Mouse (Mus musculus) Patski (cell line): ENCODE results near the gene Arl5c. TPM values are rescaled to one million over a fixed set of nuclear protein-coding genes. Genes with fewer than 3 reads are reported as not detected.
A peak's percentile ranks its signal among the peaks of the same experiment; 100 is the strongest.

ENCODE experiments used
- ATAC-seq: fragments of 100-300 bp; one replicate; pipeline ENCODE4 v1.8.0; 2021
- CTCF ChIA-PET: fragments of 350-600 bp; sonication (Branson Sonifier 250); formaldehyde crosslinking; loops from one replicate; lab custom pipeline; 2022; ENCODE audit warnings: inconsistent platforms; lab: Charles Lee
- POLR2A ChIA-PET: fragments of 350-600 bp; sonication (Branson Sonifier 250); formaldehyde crosslinking; loops from one replicate; lab custom pipeline; 2022; ENCODE audit warnings: antibody characterized with exemption, inconsistent platforms; lab: Charles Lee
- DNase-seq: peaks from one replicate; pipeline ENCODE4 v3.0.0-alpha.2; 2011; ENCODE audit warnings: low read depth, low spot score
- H3K27me3 ChIP-seq: fragments of 371-371 bp; one replicate; pipeline ENCODE4 v1.5.1; 2021
- CTCF ChIP-seq: fragments of 100-300 bp; IDR thresholded peaks from one replicate; pipeline ENCODE4 v1.5.1; 2021
- in situ Hi-C: fragments of 300-500 bp; cut with MboI; formaldehyde crosslinking; loops from 3 replicates; pipeline ENCODE4 v1.11.1; 2018; ENCODE audit warnings: low pct_unique_long_range_greater_than_20kb, mixed read lengths
- polyA plus RNA-seq: library from polyadenylated mRNA; unstranded; gene quantifications from one replicate; pipeline ENCODE4 v1.2.3, GENCODE M21; 2021

Gene Arl5c
- 2.0 TPM for polyA plus RNA-seq

GRCm38 (mm10) chr11:97995564-97996288 is at the start of gene Arl5c:
TSS of gene Arl5c (minus strand) at chr11:97996181.
- POLR2A ChIA-PET = no interaction called here
- CTCF ChIA-PET = interaction anchor here (1.6 kb wide), 1 partner anchor 11 kb away, joined by 6 read pairs; no protein-coding TSS in a partner anchor
- no peak for TF ChIP-seq CTCF
- in situ Hi-C loops = no loop called here
- DNase-seq (no peak), ATAC-seq (no peak)
- no peaks in the 10 kb centered on the region for H3K27me3 ChIP-seq

GRCm38 (mm10) chr11:98045596-98045995 is 49.6 kb upstream of the Arl5c start:
- no peak for TF ChIP-seq CTCF
- ChIA-PET POLR2A (no interaction called here), CTCF (interaction anchor here (1.6 kb wide), 1 partner anchor 30 kb away, joined by 8 read pairs; no protein-coding TSS in a partner anchor)
- DNase-seq = no peak
- no peak for ATAC-seq
- in situ Hi-C loops = no loop called here
- no peaks in the 10 kb centered on the region for H3K27me3 ChIP-seq

GRCm38 (mm10) chr11:98044074-98044473 is 48.1 kb upstream of the Arl5c start:
- DNase-seq (no peak), ATAC-seq (no peak)
- in situ Hi-C loops = no loop called here
- H3K27me3 ChIP-seq = no peaks in the 10 kb centered on the region
- POLR2A ChIA-PET = interaction anchor here (0.9 kb wide), 1 partner anchor 15 kb away, joined by 3 read pairs; no protein-coding TSS in a partner anchor
- TF ChIP-seq CTCF = no peak
- CTCF ChIA-PET = no interaction called here

- no peak for ATAC-seq
- H3K27me3 ChIP-seq = no peaks in the 10 kb centered on the region
- in situ Hi-C loops = no loop called here
- no peak for TF ChIP-seq CTCF
- ChIA-PET POLR2A (no interaction called here), CTCF (no interaction called here)
- DNase-seq = no peak
These were observed 46.8 kb upstream of the Arl5c start for GRCm38 (mm10) chr11:98042741-98043140.

- POLR2A ChIA-PET = no interaction called here
- ATAC-seq (no peak), DNase-seq (no peak)
- CTCF ChIA-PET = interaction anchor here (0.8 to 1.3 kb wide), 2 partner anchors 34 to 102 kb away, joined by 3 read pairs; no protein-coding TSS in a partner anchor
- no peak for TF ChIP-seq CTCF
- in situ Hi-C loops = no loop called here
- H3K27me3 ChIP-seq = no peaks in the 10 kb centered on the region
These were observed 45.0 kb upstream of the Arl5c start for GRCm38 (mm10) chr11:98040975-98041374.

GRCm38 (mm10) chr11:98037871-98038270 is 41.9 kb upstream of the Arl5c start:
- CTCF ChIA-PET = no interaction called here
- TF ChIP-seq CTCF = no peak
- ATAC-seq = no peak
- POLR2A ChIA-PET = no interaction called here
- H3K27me3 ChIP-seq = no peaks in the 10 kb centered on the region
- in situ Hi-C loops = no loop called here
- DNase-seq = no peak

- in situ Hi-C loops = no loop called here
- no peak for TF ChIP-seq CTCF
- POLR2A ChIA-PET = no interaction called here
- peak; percentile 27 for ATAC-seq
- CTCF ChIA-PET = interaction anchor here (2.4 kb wide), 1 partner anchor 40 kb away, joined by 12 read pairs; no protein-coding TSS in a partner anchor
- no peaks in the 10 kb centered on the region for H3K27me3 ChIP-seq
- no peak for DNase-seq
These were observed 40.0 kb upstream of the Arl5c start for GRCm38 (mm10) chr11:98035977-98036377.

- POLR2A ChIA-PET = no interaction called here
These were observed 38.9 kb upstream of the Arl5c start for GRCm38 (mm10) chr11:98034840-98035239.

GRCm38 (mm10) chr11:98034061-98034460 is 38.1 kb upstream of the Arl5c start:
- POLR2A ChIA-PET = no interaction called here
- in situ Hi-C loops = loop anchor here (5.0 kb wide), 1 partner anchor 43 kb away; no protein-coding TSS in a partner anchor
- CTCF ChIA-PET = interaction anchor here (2.4 kb wide), 1 partner anchor 42 kb away, joined by 12 read pairs; no protein-coding TSS in a partner anchor
- H3K27me3 ChIP-seq = no peaks in the 10 kb centered on the region
- ATAC-seq (no peak), DNase-seq (no peak)
- TF ChIP-seq CTCF = no peak

More at GRCm38 (mm10) chr11:98034840-98035239, 38.9 kb upstream of the Arl5c start:
- no peak for TF ChIP-seq CTCF
- ATAC-seq = no peak
- CTCF ChIA-PET = interaction anchor here (2.4 kb wide), 1 partner anchor 41 kb away, joined by 12 read pairs; no protein-coding TSS in a partner anchor
- in situ Hi-C loops = loop anchor here (5.0 kb wide), 1 partner anchor 42 kb away; no protein-coding TSS in a partner anchor
- no peaks in the 10 kb centered on the region for H3K27me3 ChIP-seq
- DNase-seq = no peak

- ChIA-PET POLR2A (interaction anchor here (0.5 to 2.5 kb wide), 3 partner anchors 44 to 141 kb away, joined by 3 to 7 read pairs (median 5); no protein-coding TSS in a partner anchor), CTCF (interaction anchor here (0.8 to 5.4 kb wide), 7 partner anchors 27 to 132 kb away, joined by 3 to 35 read pairs (median 3); partner anchors contain the start of gene Fbxl20)
- no peak for TF ChIP-seq CTCF
- in situ Hi-C loops = loop anchor here (5.0 kb wide), 1 partner anchor 46 kb away; no protein-coding TSS in a partner anchor
- H3K27me3 ChIP-seq = no peaks in the 10 kb centered on the region
- no peak for DNase-seq
- no peak for ATAC-seq
These were observed 35.4 kb upstream of the Arl5c start for GRCm38 (mm10) chr11:98031443-98031770.
